Mouse (Mus musculus) lung, postnatal 14 days (tissue): ENCODE measurements around the gene Eif4g3.
A peak's percentile ranks its signal among the peaks of the same experiment; 100 is the strongest.
"Not testable (repeated sequence)": the region's sequence is repeated elsewhere in the genome, so short reads cannot be mapped to it uniquely, and the experiment has no call there.

Source experiments
- DNase-seq: peaks from one replicate; pipeline ENCODE4 v3.0.0; 2021

Eif4g3 gene

DNA sequence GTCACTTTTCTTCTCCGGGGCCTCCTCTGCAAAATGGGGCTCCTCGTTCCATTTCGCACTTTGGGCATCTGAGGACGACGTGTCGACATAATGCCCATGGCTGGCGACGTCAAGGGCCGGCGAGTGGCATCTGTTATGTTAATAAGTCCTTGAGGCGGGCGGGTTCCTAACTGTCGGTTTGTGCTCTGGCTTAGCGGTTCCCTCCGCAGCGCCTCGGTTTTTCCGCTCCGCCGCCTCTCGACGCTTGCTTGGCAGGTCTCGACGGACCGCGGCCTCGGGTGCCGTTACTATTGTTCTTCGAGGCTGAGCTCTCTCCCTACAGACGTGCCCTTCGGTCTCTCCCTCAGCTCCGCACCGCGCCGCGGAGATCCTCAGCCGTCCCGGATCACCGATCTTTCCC is at the start of gene Eif4g3:
Eif4g3 (plus strand) TSS at position 133 of the 400 bp plus-strand sequence.
- no peak for DNase-seq

DNA sequence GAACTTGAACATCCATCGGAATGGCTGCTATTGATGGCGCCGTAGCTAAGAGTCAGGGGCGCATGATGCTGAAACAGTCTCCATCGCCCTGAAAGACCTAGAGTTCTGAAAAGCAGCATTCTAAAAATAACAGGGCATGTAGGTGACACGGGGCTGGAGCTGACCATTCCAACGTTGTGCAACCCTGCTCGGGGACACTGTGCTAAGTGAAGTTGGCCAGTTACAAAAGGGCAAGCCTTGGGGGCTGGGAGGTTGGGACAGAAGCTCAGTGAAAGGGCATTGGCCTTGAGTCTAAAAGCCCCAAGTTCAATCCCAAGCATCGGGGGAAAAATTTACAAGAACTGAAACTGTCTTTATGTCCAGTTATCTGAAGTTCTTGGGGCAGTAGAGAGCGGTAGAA is 49.3 kb upstream of the Eif4g3 start:
- DNase-seq: peak; percentile 46

DNA sequence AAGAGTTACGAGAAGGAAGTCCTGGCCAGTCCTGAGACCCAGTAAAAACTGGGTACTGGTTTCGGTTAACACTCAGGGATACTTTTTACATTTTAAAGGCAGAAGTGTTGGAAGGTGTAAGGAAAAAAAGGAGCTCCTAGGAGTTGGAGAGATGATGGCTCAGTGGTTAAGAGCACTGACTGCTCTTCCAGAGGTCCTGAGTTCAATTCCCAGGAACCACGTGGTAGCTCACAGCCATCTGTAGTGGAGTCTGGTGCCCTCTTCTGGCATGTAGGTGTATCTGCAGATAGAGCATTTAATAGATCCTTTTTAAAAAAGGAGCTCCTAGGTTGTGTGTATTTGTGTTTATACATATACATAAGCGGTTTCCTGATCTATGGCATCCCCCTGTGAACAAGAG is 47.4 kb upstream of the Eif4g3 start:
- no peak for DNase-seq

DNA sequence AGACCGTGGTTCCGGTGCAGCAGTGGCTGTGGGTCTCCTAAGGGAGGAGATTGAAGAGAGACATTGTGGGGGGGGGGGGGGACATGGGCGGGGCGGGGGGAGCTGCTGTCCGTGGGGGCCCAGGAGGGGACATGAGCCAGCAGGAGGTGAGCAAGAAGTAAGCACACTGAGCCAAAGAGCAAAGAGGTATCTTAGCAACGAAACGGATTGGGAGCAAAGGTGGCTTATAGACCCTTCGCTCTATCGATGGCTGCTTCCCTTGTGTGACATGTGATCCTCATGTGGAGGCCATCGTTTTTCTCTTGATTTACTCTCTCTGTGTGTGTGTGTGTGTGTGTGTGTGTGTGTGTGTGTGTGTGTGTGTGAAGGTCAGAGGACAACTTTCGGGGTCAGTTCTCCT is 46.4 kb upstream of the Eif4g3 start:
- no peak for DNase-seq

DNA sequence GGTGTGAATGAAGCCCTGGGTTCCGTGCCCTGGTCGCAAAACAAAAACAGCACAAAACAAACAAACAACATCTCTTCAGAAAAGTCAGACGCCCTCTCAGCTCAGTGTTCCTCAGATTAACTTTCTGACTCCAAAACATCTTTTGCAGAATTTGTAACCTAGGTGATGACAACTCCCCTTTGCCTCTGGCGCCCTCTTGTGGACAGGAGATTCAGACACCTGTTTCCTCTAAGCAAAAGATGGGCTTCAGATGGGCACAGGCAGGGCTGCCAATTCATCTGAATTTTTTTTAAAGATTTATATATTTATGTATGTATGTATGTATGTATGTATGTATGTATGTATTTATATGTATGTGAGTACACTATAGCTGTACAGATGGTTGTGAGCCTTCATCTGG is 40.0 kb upstream of the Eif4g3 start:
- peak; percentile 91 for DNase-seq

DNA sequence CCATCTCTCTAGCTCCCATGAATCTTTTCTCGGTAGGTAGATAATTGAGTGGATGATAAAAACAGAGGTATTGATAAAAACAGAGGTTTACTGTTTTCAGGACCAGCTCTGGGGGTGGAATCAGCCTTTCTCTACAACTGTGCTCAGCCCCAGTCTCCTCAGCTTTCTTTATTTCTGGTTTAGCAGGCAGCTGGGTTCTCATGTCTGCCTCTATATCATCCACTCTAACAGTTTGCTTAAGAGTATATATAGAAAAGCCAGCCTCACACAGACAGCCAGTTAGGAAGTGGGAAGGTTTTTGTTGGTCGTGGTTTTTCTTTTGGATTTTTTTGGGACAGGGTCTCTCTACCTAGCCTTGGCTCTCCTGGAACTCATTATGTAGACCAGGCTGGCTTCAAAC is 38.6 kb upstream of the Eif4g3 start:
- no peak for DNase-seq

DNA sequence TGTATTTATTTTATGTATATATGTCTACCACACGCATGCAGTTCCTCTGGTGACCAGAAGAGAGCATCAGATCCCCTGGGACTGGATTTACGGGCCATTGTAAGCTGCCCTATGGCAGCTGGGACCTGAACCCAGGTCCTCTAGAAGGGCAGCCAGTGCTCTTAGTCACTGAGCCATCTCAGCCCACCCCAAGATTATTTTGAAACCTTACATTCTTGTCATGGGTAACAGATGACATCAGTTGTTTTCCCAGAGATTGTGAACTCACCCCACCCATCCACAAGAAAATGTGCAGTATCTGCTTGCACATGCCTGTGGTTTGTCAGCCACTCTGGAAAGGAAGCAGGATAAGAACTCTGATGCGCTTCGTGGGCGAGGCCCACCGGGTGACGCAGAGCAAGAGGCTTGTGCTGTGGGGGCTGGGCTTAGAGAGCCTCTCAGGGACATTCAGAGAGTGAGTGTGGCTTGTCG is 37.9 kb upstream of the Eif4g3 start:
- peak; percentile 52 for DNase-seq

DNA sequence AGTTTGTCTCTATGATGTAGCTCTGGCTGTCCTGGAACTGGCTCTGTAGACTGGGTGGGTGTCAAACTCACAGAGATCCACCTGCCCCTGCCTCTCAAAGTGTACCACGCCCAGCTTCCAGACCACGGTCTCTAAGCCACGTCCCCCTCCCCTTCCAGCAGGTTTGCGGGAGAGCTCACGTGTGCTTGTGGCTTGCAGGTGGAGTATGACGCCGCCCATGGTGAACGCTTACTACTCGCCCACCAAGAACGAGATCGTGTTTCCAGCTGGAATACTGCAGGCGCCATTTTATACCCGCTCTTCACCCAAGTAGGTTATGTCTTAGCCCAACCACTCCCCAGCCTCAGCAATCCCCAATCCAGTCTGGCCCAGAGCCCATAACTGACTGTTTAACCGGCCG is 36.6 kb upstream of the Eif4g3 start:
- no peak for DNase-seq

DNA sequence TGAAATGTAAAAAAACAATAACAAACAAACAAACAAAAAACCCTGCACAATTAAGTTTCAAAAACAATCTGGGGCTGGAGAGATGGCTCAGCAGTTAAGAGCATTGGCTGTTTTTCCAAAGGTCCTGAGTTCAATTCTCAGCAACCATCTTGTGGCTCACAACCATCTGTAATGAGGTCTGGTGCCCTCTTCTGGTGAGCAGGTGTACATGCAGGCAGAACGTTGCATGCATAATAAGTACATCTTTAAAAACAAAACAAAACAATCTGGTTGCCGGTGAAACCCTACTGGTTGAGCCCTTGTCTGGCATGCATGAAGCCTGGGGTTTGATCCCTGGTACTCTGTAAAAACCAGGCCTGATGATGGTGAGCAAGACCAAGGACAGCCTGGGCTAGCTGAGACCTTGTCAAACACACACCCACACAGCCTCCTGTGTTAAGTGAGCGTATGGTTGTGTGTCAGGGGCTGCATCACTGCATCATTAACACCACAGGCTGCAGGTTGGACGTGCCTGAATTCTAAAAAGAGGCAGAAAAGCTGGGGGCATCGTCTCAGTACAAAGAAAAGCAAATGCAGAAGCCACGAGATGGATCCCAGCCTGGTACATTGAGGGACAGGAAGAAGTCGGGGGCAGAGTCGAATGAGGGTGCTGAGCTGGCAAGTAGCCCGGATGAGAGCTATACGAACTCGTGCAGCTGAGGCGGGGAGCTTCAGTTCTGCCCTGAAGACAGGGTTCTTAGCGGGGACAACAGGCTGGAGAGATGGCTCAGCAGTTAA is 32.7 kb upstream of the Eif4g3 start:
- DNase-seq: no peak

DNA sequence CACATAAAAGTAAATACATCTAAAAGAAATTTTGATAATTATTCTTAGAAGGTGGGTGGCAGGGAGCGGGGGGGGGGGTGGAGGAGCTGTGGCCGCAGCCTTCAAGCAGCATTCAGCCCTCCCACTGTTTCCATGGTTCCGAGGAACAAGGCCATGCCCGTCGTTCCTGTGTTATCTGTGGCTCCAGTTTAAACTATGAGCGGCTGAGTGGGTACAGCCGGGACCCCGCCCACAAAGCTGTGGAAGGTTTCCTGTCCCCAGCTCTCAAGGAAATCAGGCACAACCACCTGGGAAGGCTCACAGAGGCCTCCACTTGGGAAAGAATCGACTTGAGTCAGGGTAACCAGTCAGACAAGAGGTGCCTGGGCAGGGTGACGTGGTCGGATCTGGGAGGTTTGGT is 32.1 kb upstream of the Eif4g3 start:
- DNase-seq: peak; percentile 67

DNA sequence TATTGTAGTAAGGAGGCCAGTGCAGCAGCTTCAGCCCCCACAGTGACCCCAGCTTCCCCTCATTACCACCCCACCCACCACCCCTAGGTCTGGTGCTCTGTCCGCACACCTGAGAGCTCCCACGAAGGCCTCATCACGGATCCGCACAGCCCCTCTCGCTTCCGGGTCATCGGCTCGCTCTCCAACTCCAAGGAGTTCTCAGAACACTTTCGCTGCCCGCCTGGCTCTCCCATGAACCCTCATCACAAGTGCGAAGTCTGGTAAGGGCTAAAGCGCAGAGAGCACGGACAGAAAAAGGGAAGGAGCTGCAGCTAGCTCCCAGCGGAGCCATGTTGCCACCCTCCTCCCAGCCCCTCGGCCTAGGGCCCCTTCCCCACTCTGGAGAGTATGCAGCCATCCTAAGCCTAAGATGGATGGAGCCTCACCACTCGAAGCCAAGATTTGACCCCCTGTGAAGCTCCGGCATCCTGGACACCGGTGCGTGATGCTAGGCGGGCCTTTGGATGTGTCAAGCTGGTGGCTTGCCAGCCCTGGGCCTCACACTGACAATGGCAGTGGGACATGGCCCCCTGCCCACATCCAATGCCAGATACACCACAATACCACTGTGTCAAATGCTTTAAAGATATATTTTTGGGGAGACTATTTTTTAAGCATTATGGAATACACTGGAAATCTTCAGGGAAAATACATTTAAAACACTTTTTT is 30.0 kb upstream of the Eif4g3 start:
- DNase-seq: no peak

DNA sequence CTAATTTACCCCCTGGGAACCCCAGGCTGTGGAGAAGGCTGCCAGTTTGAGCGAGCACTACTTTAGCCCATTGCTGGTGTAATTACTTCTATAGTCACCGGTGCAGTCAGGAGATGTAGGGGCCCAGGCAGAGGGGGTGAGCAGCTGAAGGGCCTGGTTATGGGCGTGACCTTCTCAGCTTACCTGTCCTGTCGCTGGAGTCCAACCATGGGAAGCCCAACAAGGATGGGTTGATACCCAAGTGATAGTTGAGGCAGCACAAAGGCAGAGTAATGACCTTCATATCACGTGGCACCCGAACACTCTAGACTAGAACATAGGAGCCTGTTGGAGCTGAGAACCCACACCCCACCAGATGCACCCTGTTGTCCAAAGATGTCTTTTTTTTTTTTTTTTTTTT is 29.4 kb upstream of the Eif4g3 start:
- no peak for DNase-seq

DNA sequence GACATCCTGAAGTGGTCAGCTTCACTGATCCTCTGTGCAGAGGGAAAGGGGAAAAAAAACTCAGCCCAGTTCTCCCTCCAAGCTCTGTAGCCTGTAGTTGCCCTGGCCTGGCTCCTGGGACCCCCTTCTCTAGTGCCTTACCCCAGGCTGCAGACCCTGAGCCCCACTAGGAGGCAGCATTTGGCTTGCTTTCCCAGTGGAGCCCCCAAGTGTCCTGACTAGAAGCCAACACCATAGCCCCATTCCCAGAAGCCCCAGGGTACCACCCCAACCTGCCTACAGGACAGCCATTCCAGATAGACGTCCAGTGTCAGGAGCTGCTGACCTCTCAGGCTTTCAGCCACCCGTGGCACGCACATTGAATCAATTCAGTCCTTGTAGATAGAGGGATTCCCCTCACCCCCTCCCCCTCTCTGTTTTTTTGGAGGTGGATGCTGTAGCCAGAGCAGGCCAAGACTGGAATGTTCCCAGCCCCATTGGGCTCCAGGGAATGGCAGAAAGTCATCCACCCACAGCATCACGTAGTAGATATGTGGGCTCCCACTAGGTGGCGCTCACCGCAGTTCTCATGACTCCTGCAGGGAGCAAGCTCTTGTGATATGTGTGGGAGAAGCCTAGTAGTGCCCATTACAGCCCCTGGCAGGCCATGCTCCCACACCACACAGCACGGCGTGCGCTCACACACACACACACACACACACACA is 28.8 kb upstream of the Eif4g3 start:
- peak; percentile 88 for DNase-seq

DNA sequence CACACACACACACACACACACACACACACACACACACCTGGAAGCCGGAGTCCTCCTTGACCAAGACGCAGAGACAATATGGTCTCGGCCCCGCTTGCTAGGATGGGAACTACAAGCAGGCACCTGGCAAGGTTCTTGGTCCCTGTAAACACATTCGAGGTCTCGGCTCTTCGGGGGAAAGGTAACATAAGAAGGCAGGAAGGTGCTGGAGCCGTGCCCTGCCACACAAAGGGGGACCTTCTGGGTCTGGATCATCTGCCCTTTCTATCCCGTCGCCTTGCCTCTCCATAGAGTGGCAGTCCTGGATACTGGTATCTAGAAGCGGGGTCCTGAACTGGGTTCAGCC is 28.3 kb upstream of the Eif4g3 start:
- DNase-seq: no peak

DNA sequence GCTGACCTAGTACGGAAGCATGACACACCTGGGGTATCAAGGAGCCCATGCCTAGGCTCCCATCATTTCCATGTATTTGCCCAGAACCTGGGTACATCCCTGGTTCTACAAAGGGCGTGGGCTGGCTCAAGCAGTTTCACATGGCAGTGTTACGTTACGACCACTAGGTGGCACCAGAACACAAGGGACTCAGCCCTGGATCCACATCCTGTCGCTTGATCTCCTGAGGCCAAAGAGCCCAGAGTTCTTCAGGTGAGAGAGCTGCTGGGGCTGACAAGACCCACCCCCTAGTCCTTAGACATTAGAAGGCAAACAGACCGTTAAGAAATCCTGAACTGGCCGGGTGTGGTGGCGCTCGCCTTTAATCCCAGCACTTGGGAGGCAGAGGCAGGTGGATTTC is 24.6 kb upstream of the Eif4g3 start:
- peak; percentile 78 for DNase-seq

DNA sequence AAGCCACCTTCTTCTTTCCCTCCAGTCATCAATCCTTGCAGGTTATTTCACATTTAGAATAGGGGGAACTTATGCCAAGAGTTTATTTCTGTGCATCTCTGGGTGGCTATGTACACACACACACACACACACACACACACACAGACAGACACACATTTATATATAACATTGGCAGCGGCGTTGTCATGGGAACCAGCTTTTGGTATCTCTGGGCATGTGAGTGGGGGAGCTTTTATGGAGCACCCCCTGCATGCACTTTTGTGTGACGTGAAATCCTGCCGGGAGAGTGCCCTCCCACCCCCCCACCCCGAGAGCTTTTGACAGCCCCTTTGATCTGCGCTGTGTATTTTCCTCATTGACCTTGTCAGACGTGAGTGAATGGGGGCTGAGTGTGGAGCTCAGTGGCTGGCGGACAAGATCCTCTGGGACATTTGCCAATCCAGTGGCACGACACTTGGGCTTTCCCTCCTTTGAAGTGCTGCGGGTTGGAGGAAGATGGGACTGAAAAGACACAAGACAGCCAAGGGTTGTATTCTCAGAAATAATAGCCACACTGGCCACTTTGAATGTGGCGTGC is 22.1 kb upstream of the Eif4g3 start:
- DNase-seq: not testable (repeated sequence)

DNA sequence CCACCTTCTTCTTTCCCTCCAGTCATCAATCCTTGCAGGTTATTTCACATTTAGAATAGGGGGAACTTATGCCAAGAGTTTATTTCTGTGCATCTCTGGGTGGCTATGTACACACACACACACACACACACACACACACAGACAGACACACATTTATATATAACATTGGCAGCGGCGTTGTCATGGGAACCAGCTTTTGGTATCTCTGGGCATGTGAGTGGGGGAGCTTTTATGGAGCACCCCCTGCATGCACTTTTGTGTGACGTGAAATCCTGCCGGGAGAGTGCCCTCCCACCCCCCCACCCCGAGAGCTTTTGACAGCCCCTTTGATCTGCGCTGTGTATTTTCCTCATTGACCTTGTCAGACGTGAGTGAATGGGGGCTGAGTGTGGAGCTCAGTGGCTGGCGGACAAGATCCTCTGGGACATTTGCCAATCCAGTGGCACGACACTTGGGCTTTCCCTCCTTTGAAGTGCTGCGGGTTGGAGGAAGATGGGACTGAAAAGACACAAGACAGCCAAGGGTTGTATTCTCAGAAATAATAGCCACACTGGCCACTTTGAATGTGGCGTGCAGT is 17.9 kb upstream of the Eif4g3 start:
- not testable (repeated sequence) for DNase-seq

DNA sequence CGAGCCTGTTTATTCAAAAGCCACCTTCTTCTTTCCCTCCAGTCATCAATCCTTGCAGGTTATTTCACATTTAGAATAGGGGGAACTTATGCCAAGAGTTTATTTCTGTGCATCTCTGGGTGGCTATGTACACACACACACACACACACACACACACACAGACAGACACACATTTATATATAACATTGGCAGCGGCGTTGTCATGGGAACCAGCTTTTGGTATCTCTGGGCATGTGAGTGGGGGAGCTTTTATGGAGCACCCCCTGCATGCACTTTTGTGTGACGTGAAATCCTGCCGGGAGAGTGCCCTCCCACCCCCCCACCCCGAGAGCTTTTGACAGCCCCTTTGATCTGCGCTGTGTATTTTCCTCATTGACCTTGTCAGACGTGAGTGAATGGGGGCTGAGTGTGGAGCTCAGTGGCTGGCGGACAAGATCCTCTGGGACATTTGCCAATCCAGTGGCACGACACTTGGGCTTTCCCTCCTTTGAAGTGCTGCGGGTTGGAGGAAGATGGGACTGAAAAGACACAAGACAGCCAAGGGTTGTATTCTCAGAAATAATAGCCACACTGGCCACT is 13.7 kb upstream of the Eif4g3 start:
- not testable (repeated sequence) for DNase-seq

DNA sequence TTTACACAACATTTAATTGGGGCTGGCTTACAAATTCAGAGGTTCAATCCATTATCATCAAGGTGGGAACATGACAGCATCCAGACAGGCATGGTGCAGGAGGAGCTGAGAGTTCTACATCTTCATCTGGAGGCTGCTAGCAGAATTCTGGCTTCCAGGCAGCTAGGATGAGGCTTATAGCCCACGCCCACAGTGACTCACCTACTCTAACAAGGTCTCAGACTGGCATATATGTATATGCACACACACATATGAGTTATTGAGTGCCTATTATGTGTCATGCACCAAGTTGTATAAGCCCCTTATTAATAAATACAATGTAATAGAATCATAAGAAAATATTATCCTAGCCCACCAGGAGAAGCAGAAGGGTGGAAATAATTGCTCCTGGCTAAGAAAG is 10.0 kb upstream of the Eif4g3 start:
- no peak for DNase-seq

DNA sequence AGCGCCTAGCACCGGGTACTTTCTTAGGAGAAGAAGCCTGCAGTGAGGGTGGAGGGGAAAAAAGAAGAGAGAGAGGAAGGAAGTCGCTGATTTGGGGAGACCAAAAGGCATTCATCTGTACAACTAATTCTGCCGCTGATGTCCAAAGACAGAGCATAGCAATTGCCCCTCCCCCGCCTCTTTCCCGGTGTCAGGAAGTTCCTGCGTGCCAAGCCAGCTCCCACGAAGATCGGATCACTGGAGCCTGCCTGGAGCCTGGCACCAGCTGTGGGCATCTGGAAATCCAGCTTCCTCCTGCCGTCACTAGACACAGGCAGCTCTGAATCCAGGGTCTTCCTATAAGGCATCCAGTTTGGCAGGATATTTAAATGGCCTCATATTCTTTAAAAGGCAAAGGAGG is 8.6 kb upstream of the Eif4g3 start:
- DNase-seq: peak; percentile 81

DNA sequence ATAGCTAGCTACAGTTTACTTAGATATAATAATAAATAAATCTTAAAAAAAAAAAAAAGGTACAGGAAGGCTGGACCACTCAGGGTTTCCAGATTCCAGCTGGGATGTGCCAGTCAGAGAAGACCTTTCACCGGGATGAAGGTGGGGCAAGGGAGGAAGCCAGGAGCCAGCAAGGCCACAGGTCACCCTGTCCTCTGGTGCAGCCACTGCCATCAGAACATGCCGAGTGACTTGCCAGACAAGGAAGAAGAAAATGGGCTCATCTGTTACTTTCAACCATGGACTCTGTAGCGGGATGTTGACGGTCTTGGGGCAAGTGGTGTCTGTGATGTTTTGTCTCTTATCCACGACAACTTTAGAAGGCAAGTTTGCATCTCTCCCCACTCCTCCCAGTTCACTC is 8.1 kb upstream of the Eif4g3 start:
- DNase-seq: no peak

DNA sequence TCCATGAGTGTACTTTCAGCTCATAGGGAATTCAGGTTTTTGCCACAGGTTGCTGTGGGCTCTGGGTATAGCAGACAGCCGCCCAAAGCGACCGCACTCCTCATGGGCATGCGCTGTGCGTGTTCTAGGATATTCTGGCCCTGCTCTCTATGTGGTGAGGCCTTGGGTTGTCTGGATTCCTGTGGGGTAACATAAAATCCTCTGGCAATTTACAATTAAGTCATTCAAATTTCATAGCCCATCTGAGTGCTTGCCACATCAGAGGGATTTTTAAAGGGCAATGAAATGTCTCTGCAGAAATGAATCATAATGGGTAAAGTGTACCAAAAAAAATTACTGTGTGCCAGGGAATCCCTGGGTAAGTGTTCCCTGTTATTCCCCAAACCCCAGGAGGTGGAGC is 3.4 kb upstream of the Eif4g3 start:
- DNase-seq: no peak

DNA sequence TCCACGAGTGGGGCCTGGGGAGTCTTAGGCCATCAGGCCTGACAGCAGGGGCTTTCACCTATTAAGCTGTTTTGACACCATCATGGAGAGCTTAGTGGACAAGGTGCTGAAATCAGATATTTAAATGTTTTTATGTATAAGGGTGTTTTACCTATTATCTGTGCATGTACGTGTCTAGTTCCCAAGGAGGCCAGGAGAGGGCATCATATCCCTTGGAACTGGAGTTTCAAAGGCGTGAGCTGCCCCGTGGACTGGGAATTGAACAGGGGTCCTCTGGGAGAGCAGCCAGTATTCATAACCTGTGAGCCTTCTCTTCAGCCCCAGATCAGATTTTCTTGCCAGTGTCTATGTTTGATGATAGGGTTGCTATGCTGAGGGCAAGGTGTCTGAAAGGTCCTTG is 2.4 kb upstream of the Eif4g3 start:
- DNase-seq: no peak
